Mouse (Mus musculus) ovary, postnatal 36 days (tissue): ENCODE results near the gene Mfsd4b3.
"Not testable (repeated sequence)": the region's sequence is repeated elsewhere in the genome, so short reads cannot be mapped to it uniquely, and the experiment has no call there.

Source experiments
- DNase-seq: peaks from one replicate; pipeline ENCODE4 v3.0.0; 2022; ENCODE audit warnings: low spot score, mixed read lengths

Gene Mfsd4b3

GRCm38 (mm10) chr10:39924556-39924955, 35.4 kb downstream of the Mfsd4b3 start:
- not testable (repeated sequence) for DNase-seq

GRCm38 (mm10) chr10:39912616-39913015, 47.3 kb downstream of the Mfsd4b3 start:
- no peak for DNase-seq

GRCm38 (mm10) chr10:39908768-39909441, 51.0 kb downstream of the Mfsd4b3 start:
- DNase-seq: no peak

GRCm38 (mm10) chr10:39906799-39907658, 52.9 kb downstream of the Mfsd4b3 start:
- no peak for DNase-seq

GRCm38 (mm10) chr10:39904191-39904590, 55.8 kb downstream of the Mfsd4b3 start:
- no peak for DNase-seq

- peak; percentile 85 for DNase-seq
Observed at GRCm38 (mm10) chr10:39898874-39899371, 61.0 kb downstream of the Mfsd4b3 start, which contains the start of gene Mfsd4b4. Mfsd4b4 (minus strand) TSS chr10:39899238.
